Mouse (Mus musculus): ENCODE measurements around the gene Prr9. TPM values are rescaled to one million over a fixed set of nuclear protein-coding genes. Genes with fewer than 3 reads are reported as not detected.

The Prr9 gene
- total and polyA plus RNA-seq, 3 experiments: not detected

DNA sequence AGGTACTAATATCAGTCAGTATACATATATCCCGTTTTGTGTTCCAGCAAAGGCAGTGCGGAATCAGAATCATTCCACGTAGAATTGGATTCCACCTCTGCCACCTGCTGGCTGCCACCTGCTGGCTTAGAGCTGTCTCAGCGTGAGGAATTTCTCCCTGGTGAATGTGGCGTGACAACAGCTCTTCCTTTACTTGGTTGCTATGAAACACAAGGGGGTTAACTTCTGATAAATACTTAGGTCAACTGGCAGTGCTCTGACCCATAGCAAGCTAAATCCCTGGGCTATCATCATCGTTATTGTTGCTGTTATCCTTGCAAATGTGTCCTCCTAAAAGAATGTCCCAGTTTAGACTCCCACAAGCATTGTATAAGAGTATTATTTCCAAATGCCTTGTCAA lies 17.2 kb downstream of the Prr9 start:
- H3K79me2 ChIP-seq (ENCODE audit: control insufficient read depth, insufficient read depth, low read length, poor library complexity): no peaks in the 10 kb centered on the region
- no peaks in the 10 kb centered on the region for H3K36me3 ChIP-seq (ENCODE audit: control insufficient read depth in 1 of 2, insufficient read depth in 2 of 2, low read length in 2 of 2)
- H3K4me1 ChIP-seq (ENCODE audit: control insufficient read depth in 1 of 2, insufficient read depth in 2 of 2, low read length in 2 of 2): no peaks in the 10 kb centered on the region
- no peaks in the 10 kb centered on the region for H3K9me3 ChIP-seq (replicated peaks; ENCODE audit: insufficient read depth, low read length)
- no peak overlapping the region for H3K4me3 ChIP-seq (ENCODE audit: control insufficient read depth in 1 of 2, insufficient read depth in 1 of 2, low read depth in 2 of 2, low read length in 2 of 2)
- DNase-seq (ENCODE audit: low read depth, low spot score): no peak
- no peaks in the 10 kb centered on the region for H3K27me3 ChIP-seq (ENCODE audit: control insufficient read depth in 1 of 2, insufficient read depth in 2 of 2, low read length in 2 of 2)
- no peak overlapping the region for H3K9ac ChIP-seq (ENCODE audit: control insufficient read depth, low read depth, low read length, poor library complexity, severe bottlenecking)
- TF ChIP-seq CHD2 (IDR thresholded peaks at IDR 0.05; ENCODE audit: low read length): no peak
- TF ChIP-seq NELFE (IDR thresholded peaks at IDR 0.05; ENCODE audit: low read depth, low read length): no peak
- TF ChIP-seq GATA1 (IDR thresholded peaks at IDR 0.05; ENCODE audit: low read depth, low read length): no peak
- no peak for TF ChIP-seq POLR2AphosphoS2 (IDR thresholded peaks at IDR 0.05; ENCODE audit: low read length)
- TF ChIP-seq SIN3A (IDR thresholded peaks at IDR 0.05; ENCODE audit: low read length): no peak
- no peak for TF ChIP-seq GABPA (IDR thresholded peaks at IDR 0.05; ENCODE audit: low read depth, low read length)
- no peak for TF ChIP-seq KAT2A (conservative IDR thresholded peaks at IDR 0.05; ENCODE audit: low read depth, low read length)
- TF ChIP-seq JUND (IDR thresholded peaks at IDR 0.05; ENCODE audit: low read depth, low read length): no peak
- TF ChIP-seq UBTF (IDR thresholded peaks at IDR 0.05; ENCODE audit: borderline replicate concordance, insufficient read depth, low read depth, low read length): no peak
- TF ChIP-seq TBP (IDR thresholded peaks at IDR 0.05; ENCODE audit: low read depth, low read length): no peak
- no peak for TF ChIP-seq E2F4 (IDR thresholded peaks at IDR 0.05; ENCODE audit: borderline replicate concordance, low read depth, low read length)
- no peak for TF ChIP-seq MEF2A (IDR thresholded peaks at IDR 0.05; ENCODE audit: extremely low read depth, insufficient replicate concordance, low read depth, low read length, poor library complexity, severe bottlenecking)
- no peak for TF ChIP-seq ZMIZ1 (IDR thresholded peaks at IDR 0.05; ENCODE audit: low read depth, low read length)
- no peak for TF ChIP-seq CHD1 (IDR thresholded peaks at IDR 0.05; ENCODE audit: low read depth, low read length)
- H3K27ac ChIP-seq (ENCODE audit: control insufficient read depth, low read depth, low read length): no peak overlapping the region

DNA sequence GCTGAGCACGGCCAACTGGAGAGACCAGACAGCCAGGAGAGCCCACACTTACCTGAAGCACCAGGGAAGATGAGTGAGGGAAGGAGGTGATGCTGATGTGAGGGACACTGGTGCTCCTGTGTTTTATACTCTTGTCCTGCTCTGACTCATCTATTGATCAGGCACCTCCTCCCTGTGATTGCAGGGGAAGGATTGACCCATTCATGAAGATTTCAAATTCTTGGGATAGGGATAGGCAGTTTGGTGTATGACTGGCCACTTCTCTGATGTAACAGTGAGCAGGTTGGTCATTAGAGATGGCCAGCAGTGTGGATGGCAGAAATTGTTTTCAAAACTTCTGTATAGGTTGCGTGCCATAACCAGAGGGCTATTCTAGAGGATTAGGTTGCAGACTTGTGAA lies 40.7 kb downstream of the Prr9 start, which contains the start of gene Lor:
Lor (minus strand) TSS at position 101 of the 400 bp plus-strand sequence.
- no peak for TF ChIP-seq ZKSCAN1 (IDR thresholded peaks at IDR 0.05; ENCODE audit: low read depth, low read length)
- no peak for TF ChIP-seq MAFK (IDR thresholded peaks at IDR 0.05; ENCODE audit: borderline replicate concordance, low read depth, low read length)
- no peak for TF ChIP-seq ZNF384 (IDR thresholded peaks at IDR 0.05; ENCODE audit: low read depth, low read length)
- Histone ChIP-seq H3K9me3 (replicated peaks; ENCODE audit: insufficient read depth, low read length) (no peaks in the 10 kb centered on the region), H3K4me3 (ENCODE audit: control insufficient read depth in 1 of 2, insufficient read depth in 1 of 2, low read depth in 2 of 2, low read length in 2 of 2) (no peak within 1 kb of the TSS), H3K9ac (ENCODE audit: control insufficient read depth, low read depth, low read length, poor library complexity, severe bottlenecking) (no peak within 1 kb of the TSS), H3K79me2 (ENCODE audit: control insufficient read depth, insufficient read depth, low read length, poor library complexity) (no peaks in the 10 kb centered on the region), H3K27me3 (ENCODE audit: control insufficient read depth in 1 of 2, insufficient read depth in 2 of 2, low read length in 2 of 2) (no peaks in the 10 kb centered on the region), H3K27ac (ENCODE audit: control insufficient read depth, low read depth, low read length) (no peak within 1 kb of the TSS), H3K36me3 (ENCODE audit: control insufficient read depth in 1 of 2, insufficient read depth in 2 of 2, low read length in 2 of 2) (no peaks in the 10 kb centered on the region), H3K4me1 (ENCODE audit: control insufficient read depth in 1 of 2, insufficient read depth in 2 of 2, low read length in 2 of 2) (no peaks in the 10 kb centered on the region)
- DNase-seq (ENCODE audit: low read depth, low spot score): no peak

All from MEL (cell line).